Mouse (Mus musculus): ENCODE measurements around the gene Srxn1. TPM values are rescaled to one million over a fixed set of nuclear protein-coding genes. Genes with fewer than 3 reads are reported as not detected.

Gene Srxn1
- polyA plus RNA-seq, 1 experiment = 50.3 TPM

DNA sequence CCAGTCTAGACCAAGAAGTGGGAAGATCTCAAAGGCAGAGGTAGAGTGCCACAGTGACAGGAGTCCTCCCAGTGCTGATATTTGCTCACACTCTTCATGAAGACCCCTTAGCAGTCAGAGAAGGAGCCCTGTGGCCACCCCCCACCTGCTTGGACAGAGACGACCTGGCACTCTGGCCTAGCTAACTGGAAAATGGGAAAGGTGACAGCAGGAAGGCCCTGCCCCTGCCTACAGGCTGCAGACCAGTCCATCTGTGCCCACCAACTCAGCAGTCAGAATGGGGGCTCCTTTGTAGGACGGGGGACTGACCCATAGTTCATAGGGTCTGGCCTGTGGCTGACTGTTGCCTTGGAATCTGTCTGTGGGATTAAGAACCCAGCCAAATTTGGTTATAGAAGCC, 40.4 kb downstream of the Srxn1 start:
- Histone ChIP-seq H3K4me1 (replicated peaks; ENCODE audit: control insufficient read depth, insufficient read depth, low read length) (no peaks in the 10 kb centered on the region; the same call in 1 of the 2 replicates), H3K36me3 (ENCODE audit: control insufficient read depth, insufficient read depth, low read length) (no peaks in the 10 kb centered on the region), H3K4me3 (ENCODE audit: control insufficient read depth, insufficient read depth, low read length) (no peak overlapping the region), H3K27me3 (ENCODE audit: control insufficient read depth, insufficient read depth, low read length) (peaks cover 6% of the 10 kb centered on the region; the same call in 1 of the 2 replicates), H3K27ac (ENCODE audit: control insufficient read depth, insufficient read depth, low read length) (no peak overlapping the region)
- TF ChIP-seq CTCF (IDR thresholded peaks at IDR 0.05; ENCODE audit: borderline replicate concordance, control insufficient read depth, extremely low read depth, insufficient read depth, low read length, poor library complexity) = no peak
- TF ChIP-seq POLR2A (IDR thresholded peaks at IDR 0.05; ENCODE audit: control insufficient read depth, extremely low read depth, insufficient read depth, low read length, poor library complexity) = no peak
- 89% methylated on average over 2 of the region's 2 CpGs for WGBS
- DNase-seq = no peak

DNA sequence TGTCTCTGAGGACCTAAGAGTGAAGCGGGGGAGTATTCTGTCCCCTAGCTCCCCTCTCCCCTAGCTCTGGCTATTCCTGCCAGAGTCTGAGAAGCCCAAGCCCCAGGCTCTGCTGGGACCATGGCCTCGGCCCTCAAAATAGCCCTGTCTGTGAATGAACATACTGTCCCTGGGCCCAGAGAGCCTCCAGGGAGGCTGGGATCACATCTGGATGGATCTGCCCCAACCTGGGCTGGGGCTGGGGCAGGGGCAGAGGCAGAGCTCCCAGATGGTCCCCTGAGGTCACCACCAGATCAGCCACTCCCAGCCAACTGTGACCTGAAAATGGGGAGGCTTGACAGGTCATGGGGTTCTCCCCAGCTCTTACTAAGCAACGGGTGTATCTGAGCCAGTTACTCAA, 41.8 kb downstream of the Srxn1 start:
- no peak overlapping the region for H3K4me3 ChIP-seq (ENCODE audit: control insufficient read depth, insufficient read depth, low read length)
- H3K27ac ChIP-seq (ENCODE audit: control insufficient read depth, insufficient read depth, low read length) = no peak overlapping the region
- 86% methylated on average over 3 of the region's 3 CpGs for WGBS
- H3K27me3 ChIP-seq (ENCODE audit: control insufficient read depth, insufficient read depth, low read length) = peaks cover 6% of the 10 kb centered on the region; the same call in 1 of the 2 replicates
- TF ChIP-seq CTCF (IDR thresholded peaks at IDR 0.05; ENCODE audit: borderline replicate concordance, control insufficient read depth, extremely low read depth, insufficient read depth, low read length, poor library complexity) (no peak), POLR2A (IDR thresholded peaks at IDR 0.05; ENCODE audit: control insufficient read depth, extremely low read depth, insufficient read depth, low read length, poor library complexity) (no peak)
- no peaks in the 10 kb centered on the region for H3K36me3 ChIP-seq (ENCODE audit: control insufficient read depth, insufficient read depth, low read length)
- no peak for DNase-seq
- no peaks in the 10 kb centered on the region; the same call in 1 of the 2 replicates for H3K4me1 ChIP-seq (replicated peaks; ENCODE audit: control insufficient read depth, insufficient read depth, low read length)

DNA sequence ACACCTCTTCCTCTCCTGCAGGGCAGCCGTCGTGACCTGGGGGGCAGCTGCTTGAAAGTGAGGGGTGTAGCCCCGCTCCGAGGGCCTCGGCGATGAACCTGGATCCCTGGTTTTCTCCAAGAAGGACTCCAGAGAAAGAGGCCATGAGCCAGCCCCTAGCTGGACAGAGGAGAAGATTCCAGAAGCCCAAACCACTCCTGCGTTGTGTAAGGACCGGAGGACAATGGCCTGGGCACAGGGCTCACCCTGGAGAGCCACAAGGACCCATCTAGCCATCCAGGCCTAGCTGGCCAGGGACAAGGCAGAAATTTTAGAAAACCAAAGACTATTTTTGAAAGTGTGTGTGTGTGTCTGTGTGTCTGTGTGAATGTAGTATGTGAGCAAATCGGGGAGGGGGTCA, 43.4 kb downstream of the Srxn1 start:
- Histone ChIP-seq H3K4me1 (replicated peaks; ENCODE audit: control insufficient read depth, insufficient read depth, low read length) (no peaks in the 10 kb centered on the region; the same call in 1 of the 2 replicates), H3K4me3 (ENCODE audit: control insufficient read depth, insufficient read depth, low read length) (no peak overlapping the region), H3K27ac (ENCODE audit: control insufficient read depth, insufficient read depth, low read length) (no peak overlapping the region), H3K36me3 (ENCODE audit: control insufficient read depth, insufficient read depth, low read length) (no peaks in the 10 kb centered on the region), H3K27me3 (ENCODE audit: control insufficient read depth, insufficient read depth, low read length) (peaks cover 4% of the 10 kb centered on the region; the same call in 1 of the 2 replicates)
- DNase-seq = no peak
- WGBS = 95% methylated on average over 9 of the region's 9 CpGs
- TF ChIP-seq POLR2A (IDR thresholded peaks at IDR 0.05; ENCODE audit: control insufficient read depth, extremely low read depth, insufficient read depth, low read length, poor library complexity) (no peak), CTCF (IDR thresholded peaks at IDR 0.05; ENCODE audit: borderline replicate concordance, control insufficient read depth, extremely low read depth, insufficient read depth, low read length, poor library complexity) (no peak)

DNA sequence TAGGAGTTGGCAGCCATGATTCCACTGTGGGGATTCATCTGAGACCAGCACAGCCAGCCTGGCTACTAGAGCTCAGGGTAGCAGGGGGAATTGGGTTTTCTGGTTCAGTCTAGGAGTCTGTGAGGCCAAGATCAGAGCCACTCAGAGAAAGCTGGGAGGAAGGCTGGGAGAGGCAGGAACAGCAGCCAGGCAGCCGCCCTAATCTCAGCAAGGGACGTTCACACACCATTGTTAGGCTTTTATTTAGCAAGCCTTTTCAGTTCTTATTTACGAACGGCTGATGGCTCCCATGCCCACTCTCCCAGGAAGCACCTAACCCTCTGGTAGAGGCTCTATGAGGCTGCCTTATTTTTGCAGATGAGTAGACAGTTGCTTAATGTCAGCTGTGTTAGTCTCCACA, 44.6 kb downstream of the Srxn1 start:
- no peaks in the 10 kb centered on the region for H3K4me1 ChIP-seq (replicated peaks; ENCODE audit: control insufficient read depth, insufficient read depth, low read length)
- 93% methylated on average over 4 of the region's 4 CpGs for WGBS
- H3K4me3 ChIP-seq (ENCODE audit: control insufficient read depth, insufficient read depth, low read length) = no peak overlapping the region
- DNase-seq = no peak
- no peak overlapping the region for H3K27ac ChIP-seq (ENCODE audit: control insufficient read depth, insufficient read depth, low read length)
- H3K27me3 ChIP-seq (ENCODE audit: control insufficient read depth, insufficient read depth, low read length) = no peaks in the 10 kb centered on the region; the same call in 1 of the 2 replicates
- TF ChIP-seq CTCF (IDR thresholded peaks at IDR 0.05; ENCODE audit: borderline replicate concordance, control insufficient read depth, extremely low read depth, insufficient read depth, low read length, poor library complexity) = no peak
- TF ChIP-seq POLR2A (IDR thresholded peaks at IDR 0.05; ENCODE audit: control insufficient read depth, extremely low read depth, insufficient read depth, low read length, poor library complexity) = no peak
- H3K36me3 ChIP-seq (ENCODE audit: control insufficient read depth, insufficient read depth, low read length) = no peaks in the 10 kb centered on the region

DNA sequence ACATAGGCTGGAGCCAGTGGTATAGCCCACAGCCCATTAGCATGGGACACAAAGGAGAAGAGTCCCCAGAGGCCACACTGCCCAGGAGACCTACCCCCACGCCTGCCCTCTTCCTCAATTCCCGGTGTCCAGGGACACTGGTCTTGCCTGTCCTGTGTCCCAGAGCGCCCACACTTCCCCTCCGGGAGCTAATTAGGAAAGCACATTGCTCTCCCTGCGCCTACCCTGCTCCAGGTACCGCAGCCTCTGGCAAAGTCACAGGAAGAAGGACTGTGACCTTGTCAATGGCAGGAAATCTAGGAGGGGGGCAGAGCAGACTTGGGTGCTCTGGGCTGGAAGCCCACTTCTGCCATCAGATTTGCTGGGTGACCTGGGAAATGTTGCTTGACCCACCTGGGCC, 45.1 kb downstream of the Srxn1 start:
- H3K27ac ChIP-seq (ENCODE audit: control insufficient read depth, insufficient read depth, low read length) = no peak overlapping the region
- DNase-seq = no peak
- H3K27me3 ChIP-seq (ENCODE audit: control insufficient read depth, insufficient read depth, low read length) = no peaks in the 10 kb centered on the region
- no peak overlapping the region for H3K4me3 ChIP-seq (ENCODE audit: control insufficient read depth, insufficient read depth, low read length)
- 87% methylated on average over 6 of the region's 6 CpGs for WGBS
- TF ChIP-seq CTCF (IDR thresholded peaks at IDR 0.05; ENCODE audit: borderline replicate concordance, control insufficient read depth, extremely low read depth, insufficient read depth, low read length, poor library complexity) (no peak), POLR2A (IDR thresholded peaks at IDR 0.05; ENCODE audit: control insufficient read depth, extremely low read depth, insufficient read depth, low read length, poor library complexity) (no peak)
- no peaks in the 10 kb centered on the region for H3K4me1 ChIP-seq (replicated peaks; ENCODE audit: control insufficient read depth, insufficient read depth, low read length)
- no peaks in the 10 kb centered on the region for H3K36me3 ChIP-seq (ENCODE audit: control insufficient read depth, insufficient read depth, low read length)

DNA sequence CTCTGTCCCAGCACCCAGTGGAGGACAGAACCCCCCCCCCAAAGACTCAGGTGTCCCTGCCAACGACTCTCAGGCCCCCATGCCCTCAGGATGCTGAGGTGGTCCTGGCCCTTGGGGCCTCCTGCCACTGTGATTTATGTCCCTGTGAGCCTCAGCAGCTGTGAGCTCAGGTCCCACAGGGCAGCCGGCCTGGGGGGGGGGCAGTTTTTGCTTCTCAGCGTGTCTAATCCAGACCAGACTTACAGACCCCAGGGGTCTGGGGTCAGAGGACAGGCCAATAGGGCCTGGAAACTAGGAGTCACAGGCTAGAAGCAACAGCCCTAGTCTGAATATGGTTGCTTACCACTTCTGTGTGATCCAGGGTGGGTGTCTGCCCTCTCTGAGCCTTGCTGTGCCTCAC, 48.0 kb downstream of the Srxn1 start:
- H3K36me3 ChIP-seq (ENCODE audit: control insufficient read depth, insufficient read depth, low read length) = no peaks in the 10 kb centered on the region
- no peaks in the 10 kb centered on the region for H3K4me1 ChIP-seq (replicated peaks; ENCODE audit: control insufficient read depth, insufficient read depth, low read length)
- WGBS = 55% methylated on average over 3 of the region's 3 CpGs
- DNase-seq = no peak
- TF ChIP-seq CTCF (IDR thresholded peaks at IDR 0.05; ENCODE audit: borderline replicate concordance, control insufficient read depth, extremely low read depth, insufficient read depth, low read length, poor library complexity) (no peak), POLR2A (IDR thresholded peaks at IDR 0.05; ENCODE audit: control insufficient read depth, extremely low read depth, insufficient read depth, low read length, poor library complexity) (no peak)
- H3K27ac ChIP-seq (ENCODE audit: control insufficient read depth, insufficient read depth, low read length) = no peak overlapping the region
- H3K27me3 ChIP-seq (ENCODE audit: control insufficient read depth, insufficient read depth, low read length) = no peaks in the 10 kb centered on the region
- no peak overlapping the region for H3K4me3 ChIP-seq (ENCODE audit: control insufficient read depth, insufficient read depth, low read length)

Data from thymus, adult 2 months (tissue).